Mouse (Mus musculus): ENCODE results near the gene Hip1r.
"Not testable (repeated sequence)": the region's sequence is repeated elsewhere in the genome, so short reads cannot be mapped to it uniquely, and the experiment has no call there.

The Hip1r gene

GRCm38 (mm10) chr5:124041097-124041496, 67.7 kb downstream of the Hip1r start:
- no peak for DNase-seq

- DNase-seq = no peak
These were observed 70.0 kb downstream of the Hip1r start for GRCm38 (mm10) chr5:124043212-124043978.

GRCm38 (mm10) chr5:124043999-124044398, 70.6 kb downstream of the Hip1r start:
- DNase-seq = no peak

GRCm38 (mm10) chr5:124045453-124046010, 72.1 kb downstream of the Hip1r start:
- no peak for DNase-seq

GRCm38 (mm10) chr5:124046741-124047401, 73.4 kb downstream of the Hip1r start:
- DNase-seq = no peak

GRCm38 (mm10) chr5:124049249-124050045, 76.0 kb downstream of the Hip1r start:
- no peak for DNase-seq

GRCm38 (mm10) chr5:124050095-124051050, 76.9 kb downstream of the Hip1r start:
- DNase-seq = peak; percentile 63 to 67

- DNase-seq = peak; percentile 56 to 61
These were observed 78.6 kb downstream of the Hip1r start for GRCm38 (mm10) chr5:124051899-124052491.

- DNase-seq = not testable (repeated sequence)
These were observed 79.2 kb downstream of the Hip1r start for GRCm38 (mm10) chr5:124052641-124053040.

All from B cell, adult 2 months (primary cell).